Mouse (Mus musculus): ENCODE results near the gene Stk11ip.

Stk11ip gene

DNA sequence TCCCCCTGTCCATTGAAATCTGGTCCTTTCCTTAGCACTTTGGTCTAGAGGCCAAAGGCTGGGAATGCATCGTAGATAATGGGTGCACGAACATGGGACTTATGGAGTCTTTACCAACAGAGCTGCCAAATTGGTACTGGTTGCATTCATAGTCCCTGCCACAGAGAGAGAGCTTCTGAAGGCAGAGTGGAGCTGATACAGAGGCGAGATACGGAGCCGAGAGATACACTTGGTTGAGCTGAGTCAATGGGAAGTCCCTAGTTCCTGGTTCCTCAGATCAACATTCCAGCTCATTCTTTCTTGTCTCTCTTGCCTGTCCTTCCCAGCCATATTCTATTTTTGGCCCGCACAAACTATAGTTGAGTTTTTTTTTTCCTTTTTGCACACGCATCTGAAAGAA is 52.4 kb downstream of the Stk11ip start:
- DNase-seq: no peak

DNA sequence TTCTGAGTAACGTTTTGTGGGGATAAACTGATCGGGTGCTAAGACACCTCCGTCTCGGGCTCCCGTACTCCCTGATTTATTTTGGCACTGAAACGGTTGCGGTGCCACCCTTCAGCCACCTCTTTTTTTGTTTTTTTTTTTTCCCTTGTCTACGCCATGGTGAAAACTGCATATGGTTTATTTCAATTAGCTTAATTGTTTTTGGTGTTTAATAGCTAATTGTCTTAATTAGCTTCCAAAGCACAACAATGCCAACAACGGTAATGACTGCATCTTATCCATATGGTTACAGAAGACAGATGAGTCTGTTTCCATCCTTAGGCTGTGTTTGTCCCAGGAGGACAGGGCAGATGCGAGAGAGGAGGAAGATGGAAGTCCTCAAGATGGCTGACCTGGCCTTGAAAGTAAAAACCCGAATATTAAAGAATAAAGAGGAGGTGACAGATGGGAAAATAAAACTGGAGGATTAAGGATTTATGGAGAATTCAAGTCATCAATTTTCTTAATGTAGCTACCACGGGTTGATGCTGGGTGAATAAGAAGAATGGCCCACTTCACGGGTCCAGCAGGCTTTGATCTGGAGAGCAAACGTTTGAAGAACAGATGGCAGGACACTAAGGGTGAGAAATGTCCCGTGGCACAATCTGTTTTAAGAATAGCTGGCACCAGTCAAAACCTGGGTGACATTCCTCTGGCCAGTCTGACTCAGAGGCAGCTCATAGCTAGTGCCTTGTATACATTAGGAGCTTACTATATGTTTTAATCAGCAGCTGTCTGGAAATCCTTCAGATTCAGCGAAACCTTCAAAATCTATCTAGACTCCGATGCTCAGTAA is 53.4 kb downstream of the Stk11ip start:
- no peak for DNase-seq

DNA sequence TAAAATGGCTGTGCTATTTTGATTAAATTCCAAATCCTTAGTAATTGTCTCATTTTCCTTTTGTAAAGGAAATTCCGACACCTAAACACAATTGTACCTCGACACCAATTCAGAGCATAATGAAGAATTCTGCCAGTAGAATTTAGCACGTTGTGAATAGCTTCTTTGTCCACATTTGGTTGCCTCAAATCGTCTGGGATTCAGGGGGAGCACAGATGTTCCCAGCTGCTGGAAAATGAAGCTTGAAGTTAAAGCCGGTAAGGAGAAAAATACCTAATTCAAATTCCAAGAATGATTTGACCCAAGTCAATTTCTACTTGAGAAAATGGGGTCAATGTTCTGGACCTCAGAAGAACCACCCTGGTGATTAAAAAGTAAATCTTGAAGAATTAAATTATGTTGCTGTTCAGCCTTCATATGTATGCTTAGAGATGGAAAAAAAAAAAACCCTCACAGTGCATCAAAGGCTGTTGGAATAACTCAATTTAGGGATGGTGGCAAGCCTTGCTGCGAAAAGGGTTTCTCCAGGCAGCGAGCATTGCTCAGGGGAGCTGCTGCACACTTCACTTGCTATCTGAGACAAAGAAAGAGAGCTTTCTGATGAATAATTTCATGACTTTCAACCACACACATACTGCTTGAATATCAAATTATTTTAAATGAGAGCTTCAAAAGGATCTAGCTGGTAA is 60.8 kb downstream of the Stk11ip start:
- no peak for DNase-seq

DNA sequence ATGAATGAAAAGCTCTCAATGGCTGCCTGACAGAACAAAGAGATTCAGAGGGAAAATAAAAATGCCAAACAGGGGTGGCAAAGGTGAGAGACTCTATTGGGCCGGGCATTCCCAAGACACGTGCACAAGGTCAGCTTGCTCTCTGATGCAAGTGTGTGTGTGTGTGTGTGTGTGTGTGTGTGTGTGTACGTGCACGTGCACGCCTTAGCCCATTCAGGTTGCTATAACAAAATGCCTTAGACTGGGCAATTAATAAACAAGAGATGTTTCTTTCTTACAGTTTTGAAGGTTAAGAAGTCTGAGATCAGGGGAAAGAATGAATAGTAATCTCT is 61.3 kb downstream of the Stk11ip start:
- no peak for DNase-seq

DNA sequence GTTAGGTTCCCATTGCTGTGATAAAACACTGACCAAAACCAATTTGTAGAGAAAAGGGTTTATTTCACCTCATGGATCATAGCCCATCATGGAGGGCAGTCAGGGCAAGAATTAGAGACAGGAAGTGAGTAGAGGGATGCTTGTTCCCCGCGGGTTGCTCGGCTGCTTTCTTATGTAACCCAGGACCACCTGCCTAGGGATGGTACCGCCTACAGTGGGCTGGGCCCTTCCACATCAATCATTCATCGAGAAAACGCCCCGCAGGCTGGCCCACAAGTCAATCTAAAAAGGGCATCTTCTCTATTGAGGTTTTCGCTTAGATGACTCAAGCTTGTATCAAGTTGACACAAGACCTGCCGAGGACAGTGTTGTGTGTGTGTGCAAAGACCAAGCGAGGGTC is 61.7 kb downstream of the Stk11ip start:
- no peak for DNase-seq

DNA sequence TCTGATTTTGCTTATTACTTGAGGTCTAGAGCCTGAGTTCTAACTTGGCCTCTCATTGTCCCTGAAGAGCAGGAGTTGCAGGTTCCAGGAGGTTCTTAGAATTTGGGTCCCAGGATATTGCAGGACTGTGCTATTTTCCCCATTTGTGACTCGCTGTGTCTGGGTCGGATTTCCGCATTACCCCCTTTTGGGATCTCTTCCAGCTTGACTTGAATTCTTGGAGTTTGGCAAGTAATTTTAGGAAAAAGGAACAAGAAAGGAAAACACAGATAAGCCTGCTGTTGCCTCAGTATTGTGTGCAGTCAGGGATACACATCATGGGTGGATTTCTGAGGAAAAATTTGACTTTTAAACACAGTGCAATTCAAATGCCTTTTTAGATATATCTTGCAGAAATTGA is 65.5 kb downstream of the Stk11ip start:
- no peak for DNase-seq

Data from right cerebral cortex, postnatal 14 days (tissue).